Mouse (Mus musculus) liver, embryonic 14.5 days (tissue): ENCODE data around the gene Pgpep1l.

Experiments
- CTCF ChIP-seq: IDR thresholded peaks from 2 replicates; pipeline ENCODE4 v1.5.1; 2016; ENCODE audit warnings: antibody characterized with exemption, low read depth, control low read depth
- EP300 ChIP-seq: IDR thresholded peaks from 2 replicates; pipeline ENCODE4 v1.6.1; 2016; ENCODE audit warnings: antibody characterized with exemption, low read depth

DNA sequence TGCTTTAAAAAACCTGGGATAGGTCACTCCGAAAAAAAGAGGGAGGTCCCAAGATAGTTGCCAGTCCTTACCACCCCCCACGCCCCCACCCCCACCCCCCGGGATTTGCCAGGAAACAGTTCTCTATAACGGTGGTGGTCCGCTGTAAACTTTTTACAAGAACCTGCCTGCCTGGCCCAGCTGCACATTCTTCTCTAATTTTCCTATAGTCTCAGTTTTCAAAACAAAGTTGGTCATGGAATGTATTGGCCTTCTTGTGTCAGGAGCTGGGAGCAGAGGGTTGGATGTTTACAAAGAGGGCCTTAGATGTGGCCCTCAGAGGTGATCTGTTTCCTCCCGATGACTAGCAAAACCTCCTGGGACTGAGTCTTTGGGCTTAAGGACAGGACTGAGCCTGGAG, 39.7 kb upstream of the Pgpep1l start:
- TF ChIP-seq CTCF (no peak), EP300 (no peak)
